26 mouse cellular contexts compared by ENCODE assay signal in genomic region chr8:91046370-91046769, GRCm38 (mm10). TPM values are rescaled to one million over a fixed set of nuclear protein-coding genes. Genes with fewer than 3 reads are reported as not detected.
A peak's percentile ranks its signal among the peaks of the same experiment; 100 is the strongest.
DNase-seq lines count a peak whose midpoint lies in the region; ATAC-seq and TF ChIP-seq lines count a peak whose summit lies in the region.
"Had no signal": no experiment of that assay in that cellular context is flagged by ENCODE, and none has a peak within 500 bp of the region (broad histone marks: within the 10 kb centered on the region; RNA-seq: fewer than 3 reads in every experiment).

No protein-coding gene starts in this region.

- H3K4me2 ChIP-seq in kidney, postnatal 0 days (ENCODE audit: low read length) = no peak overlapping the region
- H3K4me2 ChIP-seq in lung, embryonic 14.5 days = no peak overlapping the region
- H3K4me2 ChIP-seq: embryonic facial prominence, embryonic 12.5 days; heart, embryonic 15.5 days; liver, embryonic 15.5 days; midbrain, embryonic 11.5 days; neural tube, embryonic 12.5 days had no signal

- DNase-seq in kidney, postnatal 0 days (ENCODE audit: low spot score) = peak; percentile 65
- DNase-seq in kidney, postnatal 36 days = no peak
- DNase-seq in lung, embryonic 14.5 days = peak; percentile 78
- DNase-seq in lung, postnatal 25 days (ENCODE audit: low spot score) = no peak
- peak; percentile 35 for DNase-seq in lung, postnatal 10 days
- peak; percentile 27 to 70 for DNase-seq in lung, postnatal 4 days
- no peak for DNase-seq in adrenal gland, postnatal 14 days
- DNase-seq: adrenal gland, postnatal 25 days; cerebellum, adult 11-12 months; cerebellum, adult 9-11 months; embryo, embryonic 11 days; gastrocnemius, postnatal 25 days; heart, adult 11 months; layer of hippocampus, adult 9-11 months; right cerebral cortex, adult 18-20 months; spleen, adult 18-20 months had no signal

- no peaks in the 10 kb centered on the region for H3K4me1 ChIP-seq in kidney, postnatal 0 days (replicated peaks; ENCODE audit: insufficient read depth, low read length)
- 0 out of 2 replicates have a peak, but pooled peaks cover 3% of the 10 kb centered on the region for H3K4me1 ChIP-seq in lung, embryonic 14.5 days (ENCODE audit: insufficient read depth)
- H3K4me1 ChIP-seq: embryonic facial prominence, embryonic 12.5 days; heart, embryonic 10.5 days; neural tube, embryonic 12.5 days had no signal

- H3K27me3 ChIP-seq in kidney, postnatal 0 days (ENCODE audit: insufficient read depth, low read length) = no peaks in the 10 kb centered on the region
- no peaks in the 10 kb centered on the region for H3K27me3 ChIP-seq in lung, embryonic 14.5 days (ENCODE audit: insufficient read depth, low read length)
- H3K27me3 ChIP-seq: embryonic facial prominence, embryonic 12.5 days; heart, embryonic 15.5 days; liver, embryonic 15.5 days; neural tube, embryonic 12.5 days had no signal

- TF ChIP-seq CTCF in kidney, postnatal 0 days (IDR thresholded peaks at IDR 0.05; ENCODE audit: low read depth) = no peak
- no peak for TF ChIP-seq CTCF in lung, embryonic 14.5 days (IDR thresholded peaks at IDR 0.05; ENCODE audit: low read depth)

- no peak overlapping the region for H3K9ac ChIP-seq in kidney, postnatal 0 days (ENCODE audit: low read depth, low read length)
- no peak overlapping the region for H3K9ac ChIP-seq in lung, embryonic 14.5 days
- H3K9ac ChIP-seq: embryonic facial prominence, embryonic 12.5 days; heart, embryonic 15.5 days; liver, embryonic 15.5 days; neural tube, embryonic 12.5 days had no signal

- H3K4me3 ChIP-seq in kidney, postnatal 0 days (replicated peaks; ENCODE audit: low read depth, low read length) = no peak overlapping the region
- H3K4me3 ChIP-seq in lung, embryonic 14.5 days (ENCODE audit: low read depth, low read length) = no peak overlapping the region
- H3K4me3 ChIP-seq: embryonic facial prominence, embryonic 12.5 days; heart, embryonic 10.5 days; heart, embryonic 15.5 days; liver, embryonic 15.5 days; myocyte; neural tube, embryonic 12.5 days had no signal

- WGBS in kidney, postnatal 0 days = 49% methylated on average over 4 of the region's 4 CpGs
- WGBS in lung, embryonic 14.5 days = 46% methylated on average over 4 of the region's 4 CpGs

- no peaks in the 10 kb centered on the region for H3K9me3 ChIP-seq in kidney, postnatal 0 days (replicated peaks; ENCODE audit: low read length)
- no peaks in the 10 kb centered on the region for H3K9me3 ChIP-seq in lung, embryonic 14.5 days (ENCODE audit: low read depth, low read length)
- H3K9me3 ChIP-seq: embryonic facial prominence, embryonic 12.5 days; heart, embryonic 10.5 days; heart, embryonic 15.5 days; liver, embryonic 15.5 days; neural tube, embryonic 12.5 days had no signal

- H3K36me3 ChIP-seq in kidney, postnatal 0 days (ENCODE audit: insufficient read depth, low read length) = peaks cover 48% of the 10 kb centered on the region
- H3K36me3 ChIP-seq in lung, embryonic 14.5 days (ENCODE audit: insufficient read depth) = peaks cover 51% of the 10 kb centered on the region

- no peak overlapping the region for H3K27ac ChIP-seq in kidney, postnatal 0 days
- H3K27ac ChIP-seq in lung, embryonic 14.5 days (ENCODE audit: low read depth) = no peak overlapping the region; the same call in 1 of the 2 replicates
- H3K27ac ChIP-seq: embryonic facial prominence, embryonic 12.5 days; heart, embryonic 10.5 days; heart, embryonic 15.5 days; liver, embryonic 15.5 days; neural tube, embryonic 12.5 days had no signal

- ATAC-seq in kidney, postnatal 0 days (replicated peaks; ENCODE audit: low FRiP score, low read depth) = no peak
- ATAC-seq in lung, embryonic 14.5 days (ENCODE audit: insufficient read depth) = peak; percentile 86
- ATAC-seq: CD4-positive, CD25-positive, alpha-beta regulatory T cell, adult 4 months; forebrain, embryonic 14.5 days; hindbrain, embryonic 16.5 days had no signal

RNA-seq across cellular contexts. Expression of gene Rbl2, which starts 23.5 kb away (rescaled TPM):
- 14.8 and 16.5 TPM in 2 replicates for polyA plus RNA-seq in kidney, postnatal 0 days (2015; fragmentation: Nextera tagmentation; extraction: Ambion mirVana)
- polyA plus RNA-seq in lung, embryonic 14.5 days (2014; fragmentation: Nextera tagmentation; extraction: Ambion mirVana) = 19.5 and 23.2 TPM in 2 replicates
- 32.3 and 40.2 TPM in 2 replicates for total RNA-seq in adrenal gland, postnatal 14 days (2021)

Comparison
In these comparisons a context has a peak if more than half of its experiments do, and no peak if none do; other contexts are left out.
1. DNase-seq: peak in kidney, postnatal 0 days (single experiment), lung, embryonic 14.5 days (single experiment), lung, postnatal 10 days (single experiment) and lung, postnatal 4 days (2 of 2); none in kidney, postnatal 36 days (0 of 2), lung, postnatal 25 days (single experiment) and adrenal gland, postnatal 14 days (single experiment).